Mouse (Mus musculus) neural tube, embryonic 14.5 days (tissue): Measurements from ENCODE around the gene Ugt1a8. TPM values are rescaled to one million over a fixed set of nuclear protein-coding genes. Genes with fewer than 3 reads are reported as not detected.

Experiments used
- ATAC-seq: fragments of 200-750 bp; cut with Nextera tagmentation; 2 replicates; pipeline ENCODE4 v1.8.0; 2017; ENCODE audit warnings: low read depth, mild to moderate bottlenecking, moderate TSS enrichment, moderate library complexity
- H3K27ac ChIP-seq: fragments of 300-500 bp; sonication (generic); 2 replicates; pipeline ENCODE4 v1.5.1; 2014; ENCODE audit warnings: low read depth, mild to moderate bottlenecking, control low read depth, low read length, moderate library complexity, mixed read lengths
- H3K27me3 ChIP-seq: fragments of 300-500 bp; sonication (generic); 2 replicates; pipeline ENCODE4 v1.6.1; 2014; ENCODE audit warnings: low read length; ENCODE audit not compliant: control insufficient read depth, insufficient read depth
- H3K36me3 ChIP-seq: fragments of 300-500 bp; sonication (generic); 2 replicates; pipeline ENCODE4 v1.6.1; 2014; ENCODE audit warnings: low read length, mixed read lengths; ENCODE audit not compliant: control insufficient read depth, insufficient read depth
- H3K4me1 ChIP-seq: fragments of 300-500 bp; sonication (generic); 2 replicates; pipeline ENCODE4 v1.6.1; 2014; ENCODE audit warnings: low read length; ENCODE audit not compliant: control insufficient read depth, insufficient read depth
- H3K4me2 ChIP-seq: fragments of 300-500 bp; sonication (generic); 2 replicates; pipeline ENCODE4 v1.6.1; 2014; ENCODE audit warnings: mild to moderate bottlenecking, low read depth, low read length, control low read depth
- H3K4me3 ChIP-seq: fragments of 300-500 bp; sonication (generic); 2 replicates; pipeline ENCODE4 v1.5.1; 2014; ENCODE audit warnings: low read depth, low read length, control low read depth, mixed read lengths
- H3K9ac ChIP-seq: fragments of 300-500 bp; sonication (generic); replicated peaks from 2 replicates; pipeline ENCODE4 v1.6.1; 2014; ENCODE audit warnings: low read depth, mild to moderate bottlenecking, control low read depth, low read length, mixed read lengths
- H3K9me3 ChIP-seq: fragments of 300-500 bp; sonication (generic); 2 replicates; pipeline ENCODE4 v1.6.1; 2016; ENCODE audit warnings: low read length; ENCODE audit not compliant: control insufficient read depth
- WGBS: fragments of 180-500 bp; shearing (Covaris S2); extraction: QIAGEN DNeasy Blood & Tissue Kit; methylation state at CpG from one replicate; pipeline ENCODE4 v1.1.7; 2014; 5-methylcytosine and 5-hydroxymethylcytosine counted together
- polyA plus RNA-seq: library from polyadenylated mRNA; unstranded; fragments of >200 nt; fragmentation: Nextera tagmentation; extraction: Ambion mirVana; gene quantifications from 2 replicates; pipeline ENCODE4 v1.2.1, GENCODE M21; 2014

The Ugt1a8 gene
- polyA plus RNA-seq, 1 experiment from 2014 or later, result not detected

DNA sequence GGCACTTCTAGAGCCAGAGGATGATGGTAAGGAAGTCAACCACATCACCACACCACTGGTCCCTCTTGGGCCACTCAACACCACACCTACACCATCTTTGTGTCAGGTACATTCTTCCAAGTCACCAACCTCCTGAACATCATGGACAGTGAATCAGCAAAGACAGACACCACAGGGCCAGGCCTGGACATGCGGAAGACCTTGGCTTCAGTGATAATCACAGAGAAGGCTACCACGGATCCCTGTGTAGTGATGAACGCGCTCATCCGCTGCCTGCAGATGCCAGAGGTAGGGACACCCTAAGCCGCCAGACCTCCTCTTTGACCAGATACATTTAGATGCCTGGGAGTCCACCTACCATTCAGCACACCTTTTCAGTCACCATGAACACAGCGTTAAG lies 140.5 kb downstream of the Ugt1a8 start:
- H3K27ac ChIP-seq, result no peak overlapping the region
- peaks cover 78% of the 10 kb centered on the region for H3K9me3 ChIP-seq
- no peak overlapping the region for H3K4me3 ChIP-seq
- H3K27me3 ChIP-seq, result no peaks in the 10 kb centered on the region
- H3K9ac ChIP-seq, result no peak overlapping the region
- no peak overlapping the region for H3K4me2 ChIP-seq
- WGBS, result 71% methylated on average over 7 of the region's 7 CpGs
- H3K4me1 ChIP-seq, result no peaks in the 10 kb centered on the region
- no peak for ATAC-seq
- H3K36me3 ChIP-seq, result no peaks in the 10 kb centered on the region

- no peak overlapping the region for H3K4me2 ChIP-seq
- no peaks in the 10 kb centered on the region for H3K4me1 ChIP-seq
- no peaks in the 10 kb centered on the region for H3K36me3 ChIP-seq
- H3K27me3 ChIP-seq, result no peaks in the 10 kb centered on the region
- no peak overlapping the region for H3K27ac ChIP-seq
- H3K9me3 ChIP-seq, result peaks cover 92% of the 10 kb centered on the region
- no peak overlapping the region for H3K9ac ChIP-seq
- no peak for ATAC-seq
- H3K4me3 ChIP-seq, result no peak overlapping the region
- WGBS, result 80% methylated on average over 3 of the region's 3 CpGs
These were observed 142.0 kb downstream of the Ugt1a8 start for GRCm38 (mm10) chr1:88229566-88229965.

DNA sequence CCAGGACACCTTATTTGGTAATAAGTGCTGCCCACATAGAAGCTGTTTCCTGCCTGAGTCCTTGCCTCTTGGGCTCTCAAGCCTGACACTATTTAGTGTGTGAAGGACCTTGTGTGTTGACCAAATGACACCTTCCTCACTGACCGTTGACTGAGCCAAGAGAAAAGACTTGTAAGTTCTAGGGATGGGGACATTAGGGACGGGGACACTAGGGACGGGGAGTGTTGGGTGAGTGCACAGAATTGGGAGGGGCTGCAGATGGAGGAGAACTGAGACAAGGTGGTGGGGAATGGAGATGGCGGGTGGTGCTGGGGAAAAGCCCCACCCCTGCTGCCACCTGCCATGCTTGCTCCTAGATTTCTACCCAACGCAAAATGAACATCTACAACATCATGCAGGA lies 142.4 kb downstream of the Ugt1a8 start:
- H3K4me1 ChIP-seq, result no peaks in the 10 kb centered on the region
- peaks cover 96% of the 10 kb centered on the region for H3K9me3 ChIP-seq
- H3K4me2 ChIP-seq, result no peak overlapping the region
- H3K36me3 ChIP-seq, result no peaks in the 10 kb centered on the region
- ATAC-seq, result no peak
- H3K9ac ChIP-seq, result no peak overlapping the region
- H3K4me3 ChIP-seq, result no peak overlapping the region
- no peaks in the 10 kb centered on the region for H3K27me3 ChIP-seq
- H3K27ac ChIP-seq, result no peak overlapping the region
- 85% methylated on average over 5 of the region's 5 CpGs for WGBS

DNA sequence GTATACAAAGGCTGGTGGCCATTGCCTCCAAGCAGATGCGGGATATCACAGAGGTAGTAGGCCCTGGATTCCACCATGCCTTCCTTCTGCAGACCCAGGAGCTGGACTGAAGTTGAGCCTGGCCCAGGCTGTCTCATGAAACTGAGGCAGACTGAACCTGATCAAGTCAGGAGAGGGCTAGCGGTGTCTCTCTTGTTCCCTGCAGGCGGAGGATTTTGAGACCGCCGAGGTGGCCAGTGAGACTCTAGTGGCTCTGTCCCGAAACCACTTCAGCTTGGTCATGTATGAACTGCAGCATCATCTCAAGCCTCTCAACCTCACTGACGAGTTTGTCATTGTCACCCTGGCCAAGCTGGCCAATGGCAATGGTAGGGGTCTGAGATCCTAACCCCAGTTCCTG lies 142.8 kb downstream of the Ugt1a8 start:
- no peaks in the 10 kb centered on the region for H3K4me1 ChIP-seq
- H3K27ac ChIP-seq, result no peak overlapping the region
- no peak overlapping the region for H3K4me2 ChIP-seq
- H3K27me3 ChIP-seq, result no peaks in the 10 kb centered on the region
- peaks cover 99% of the 10 kb centered on the region for H3K9me3 ChIP-seq
- 70% methylated on average over 7 of the region's 7 CpGs for WGBS
- H3K36me3 ChIP-seq, result no peaks in the 10 kb centered on the region
- no peak overlapping the region for H3K9ac ChIP-seq
- no peak for ATAC-seq
- no peak overlapping the region for H3K4me3 ChIP-seq

- ATAC-seq, result no peak
- Histone ChIP-seq H3K36me3 (no peaks in the 10 kb centered on the region), H3K4me2 (no peak overlapping the region), H3K9me3 (peaks cover 98% of the 10 kb centered on the region), H3K9ac (no peak overlapping the region), H3K4me1 (no peaks in the 10 kb centered on the region), H3K27ac (no peak overlapping the region), H3K4me3 (no peak overlapping the region), H3K27me3 (no peaks in the 10 kb centered on the region)
- 78% methylated on average over 6 of the region's 6 CpGs for whole genome bisulfite sequencing
These were observed 143.6 kb downstream of the Ugt1a8 start for GRCm38 (mm10) chr1:88230981-88231802.

DNA sequence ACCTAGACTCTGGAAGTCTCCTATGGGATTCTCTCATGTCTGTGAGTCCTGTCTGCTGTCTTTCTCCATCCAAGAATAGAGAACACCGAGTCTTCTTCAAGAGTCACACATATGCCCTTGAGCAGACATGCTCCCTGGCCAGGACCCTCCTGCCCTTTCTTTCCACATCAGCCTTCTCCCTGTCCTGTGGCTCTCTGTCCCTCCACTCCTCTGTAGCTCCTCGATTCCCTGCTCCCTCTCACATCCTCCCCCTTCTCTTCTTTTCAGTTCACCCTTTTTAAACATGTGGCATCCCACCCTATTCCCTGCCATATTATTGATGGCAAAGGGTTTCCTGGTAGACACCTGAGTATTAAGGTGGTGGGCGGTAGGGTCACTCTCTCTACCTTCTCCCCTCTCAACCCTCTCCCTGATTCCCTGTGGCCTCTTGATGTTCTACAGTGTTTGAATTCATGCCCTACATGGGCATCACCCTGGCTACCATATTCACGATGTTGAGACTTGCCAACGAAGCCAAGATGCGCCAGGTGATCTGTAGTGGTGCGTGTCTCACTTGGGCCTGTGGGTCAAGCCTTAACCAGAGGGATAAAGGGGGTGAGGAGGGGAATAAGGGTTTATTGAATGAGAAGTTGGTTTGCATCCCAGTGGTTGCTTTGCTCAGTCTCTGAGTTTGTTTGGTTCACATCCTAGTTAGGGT lies 144.3 kb downstream of the Ugt1a8 start:
- no peak overlapping the region for H3K4me3 ChIP-seq
- H3K27ac ChIP-seq, result no peak overlapping the region
- ATAC-seq, result no peak
- H3K4me2 ChIP-seq, result no peak overlapping the region
- no peaks in the 10 kb centered on the region for H3K27me3 ChIP-seq
- WGBS, result 65% methylated on average over 7 of the region's 7 CpGs
- H3K9ac ChIP-seq, result no peak overlapping the region
- no peaks in the 10 kb centered on the region for H3K4me1 ChIP-seq
- no peaks in the 10 kb centered on the region for H3K36me3 ChIP-seq
- H3K9me3 ChIP-seq, result peaks cover 91% of the 10 kb centered on the region

DNA sequence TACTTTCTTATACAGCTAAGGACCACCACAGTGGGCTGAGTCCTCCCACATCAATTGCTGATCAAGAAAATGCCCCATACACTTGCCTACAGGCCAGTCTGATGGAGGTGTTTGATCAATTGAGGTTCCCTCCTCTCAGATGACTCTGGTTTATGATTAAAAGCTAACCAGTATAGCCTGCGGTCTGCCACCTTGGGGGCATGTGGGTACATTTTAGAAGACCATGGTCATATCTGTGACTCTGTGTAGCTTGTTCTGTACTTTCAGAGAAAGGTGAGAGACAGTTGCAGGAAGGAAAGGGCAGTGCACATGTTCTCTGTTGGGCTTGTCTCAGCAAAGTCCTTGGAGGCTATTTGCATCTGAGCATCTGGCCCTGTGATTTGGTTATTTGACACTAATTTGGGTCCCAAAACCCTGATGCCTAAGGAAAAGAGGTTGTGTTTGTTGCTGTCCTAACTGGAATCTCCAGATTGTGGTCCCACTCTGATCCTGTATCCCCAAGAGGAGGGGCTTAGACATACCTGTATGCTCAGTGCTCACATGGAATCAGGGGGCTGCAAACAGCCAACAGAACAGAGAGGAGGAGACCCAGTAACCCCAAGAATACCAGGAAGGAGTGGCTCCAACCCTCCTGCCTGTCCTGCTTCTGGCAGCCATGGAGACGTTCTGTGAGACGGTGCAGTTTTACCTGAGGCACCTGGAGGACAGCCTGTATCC lies 145.2 kb downstream of the Ugt1a8 start:
- ATAC-seq, result no peak

DNA sequence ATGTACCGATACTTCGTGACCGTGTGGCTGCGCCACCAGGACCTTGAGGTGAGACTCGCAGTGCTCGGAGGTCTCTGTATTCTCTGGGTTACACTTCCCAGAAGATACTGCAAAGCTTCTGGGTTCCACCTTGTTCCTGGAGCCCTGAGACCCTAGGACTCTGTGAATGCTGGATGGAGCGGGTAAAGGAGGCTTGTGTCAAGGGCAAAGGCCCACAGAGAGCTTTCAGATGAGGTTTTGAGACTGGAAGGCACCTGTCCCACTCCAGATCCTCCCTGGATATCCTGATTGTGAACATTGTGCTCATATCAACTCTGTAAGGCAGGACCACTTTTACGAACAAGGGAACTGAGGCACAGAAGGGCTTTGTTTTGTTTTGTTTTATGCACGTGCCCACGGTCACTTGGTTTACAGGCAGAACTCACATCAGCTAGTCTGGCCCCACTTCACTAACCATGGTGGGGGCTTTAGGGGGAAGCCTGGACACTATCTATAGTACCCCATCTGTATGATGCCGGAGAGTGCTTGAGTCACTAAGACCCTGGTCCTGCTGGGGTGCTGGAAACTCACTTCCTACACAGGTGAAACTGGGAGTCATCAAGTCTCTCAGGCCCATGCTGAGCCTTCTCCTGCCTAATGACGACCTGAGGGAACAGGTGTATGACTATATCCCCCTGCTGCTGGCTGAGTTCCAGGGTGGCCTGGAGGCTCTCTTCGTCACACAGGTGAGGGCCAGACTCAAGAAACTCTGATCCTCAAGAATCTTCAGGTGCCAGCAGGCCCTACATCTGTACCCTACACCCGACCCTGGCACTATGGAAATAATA lies 146.0 kb downstream of the Ugt1a8 start:
- Histone ChIP-seq H3K27ac (no peak overlapping the region), H3K36me3 (no peaks in the 10 kb centered on the region), H3K4me2 (no peak overlapping the region), H3K4me3 (no peak overlapping the region), H3K9me3 (peaks cover 90% of the 10 kb centered on the region), H3K9ac (no peak overlapping the region), H3K4me1 (no peaks in the 10 kb centered on the region), H3K27me3 (no peaks in the 10 kb centered on the region)
- WGBS, result 72% methylated on average over 14 of the region's 14 CpGs
- ATAC-seq, result no peak

More for the DNA sequence above, 145.2 kb downstream of the Ugt1a8 start:
- Histone ChIP-seq H3K4me3 (no peak overlapping the region), H3K27me3 (no peaks in the 10 kb centered on the region), H3K4me1 (no peaks in the 10 kb centered on the region), H3K9ac (no peak overlapping the region), H3K9me3 (peaks cover 90% of the 10 kb centered on the region), H3K27ac (no peak overlapping the region), H3K36me3 (no peaks in the 10 kb centered on the region), H3K4me2 (no peak overlapping the region)
- 57% methylated on average over 3 of the region's 3 CpGs for WGBS
